Mouse (Mus musculus) hematopoietic multipotent progenitor cell, adult 10-12 weeks (in vitro differentiated cells): ENCODE measurements around the gene A3galt2. TPM values are rescaled to one million over a fixed set of nuclear protein-coding genes. Genes with fewer than 3 reads are reported as not detected.

Experiments used
- polyA plus RNA-seq: library from polyadenylated mRNA; stranded (reverse); fragments of >175 nt; gene quantifications from 2 replicates; pipeline ENCODE4 v1.2.3, GENCODE M21; 2012; ENCODE audit warnings: low replicate concordance

A3galt2 gene
- 0.08 TPM in 1 of 2 replicates, not detected in the other for polyA plus RNA-seq

DNA sequence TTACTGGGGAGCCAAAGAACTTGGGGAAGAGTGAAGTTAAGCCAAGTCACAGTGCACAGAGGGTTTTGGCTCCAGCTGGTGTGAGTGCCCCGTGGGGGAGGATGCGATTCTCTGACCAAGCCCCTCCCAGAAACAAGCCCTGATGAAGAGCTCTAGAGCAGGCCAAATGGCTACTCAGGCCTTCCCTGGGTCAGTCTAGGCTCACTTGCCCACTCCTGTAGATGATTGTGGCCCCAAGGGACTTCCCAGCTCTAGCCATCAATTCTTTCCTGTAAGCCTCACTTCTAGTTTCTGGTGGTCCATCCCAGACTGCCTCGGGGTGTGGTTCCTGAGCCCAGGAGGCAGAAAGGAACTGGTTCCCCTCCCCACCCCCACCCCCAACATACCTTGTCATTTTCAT, at the start of gene A3galt2:
TSS of gene A3galt2 (plus strand) at position 301 of the 400 bp plus-strand sequence.

DNA sequence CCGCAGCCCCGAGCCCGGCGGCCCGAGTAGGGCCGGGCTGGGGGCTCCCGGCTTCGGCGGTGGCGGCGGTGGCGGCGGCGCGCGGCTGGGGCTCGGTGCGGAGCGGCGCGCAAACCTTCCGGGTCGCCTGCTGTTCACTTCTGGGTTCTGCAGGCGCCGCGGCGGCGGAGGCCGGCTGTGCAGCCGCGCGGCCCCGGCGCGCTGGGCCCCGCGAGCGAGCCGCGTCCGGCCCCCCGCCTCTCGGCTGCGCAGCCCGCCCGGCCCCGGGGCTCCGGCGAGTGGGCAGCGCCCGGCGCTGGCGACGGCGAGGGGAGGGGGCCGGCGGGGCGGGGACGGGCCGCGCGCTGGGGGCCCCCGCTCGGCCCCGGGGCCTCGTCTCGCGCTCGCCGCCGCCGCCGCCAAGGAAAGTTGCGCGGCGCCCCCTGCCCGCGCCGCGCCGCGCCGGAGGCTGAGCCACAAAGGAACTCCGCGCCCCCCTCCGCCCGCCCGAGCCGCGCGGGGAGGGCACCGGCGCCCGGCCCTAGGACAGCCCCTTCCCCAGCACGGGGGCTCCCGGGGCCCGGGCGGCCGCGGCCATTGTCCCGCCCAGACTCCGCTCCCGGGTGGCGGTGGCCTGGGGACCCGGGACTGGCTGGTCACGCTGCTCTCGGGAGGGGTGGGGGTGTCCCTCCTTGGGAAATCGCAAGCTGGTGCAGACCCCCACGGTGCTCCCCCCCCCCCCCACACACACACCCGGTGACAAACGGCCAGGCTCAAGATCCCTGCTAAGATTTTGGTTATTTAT, 51.1 kb downstream of the A3galt2 start, which contains the start of gene Zfp362:
TSS of gene Zfp362 (minus strand) at position 3 of the 784 bp plus-strand sequence.

Other genes starting within 250 kb of the A3galt2 start
- 6.7 and 7.6 TPM in 2 replicates for gene Zscan20, start 145.3 kb upstream of the A3galt2 start, polyA plus RNA-seq
- 2.8 and 5.4 TPM in 2 replicates for gene Tlr12, start 136.7 kb upstream of the A3galt2 start, polyA plus RNA-seq
- 128 and 147 TPM in 2 replicates for gene Phc2, start 100.7 kb upstream of the A3galt2 start, polyA plus RNA-seq
- gene Zfp362, start 50.7 kb downstream of the A3galt2 start, polyA plus RNA-seq: 133 and 182 TPM in 2 replicates
- 3.6 and 11.1 TPM in 2 replicates for gene Trim62, start 128.2 kb downstream of the A3galt2 start, polyA plus RNA-seq
- 1.5 and 3.2 TPM in 2 replicates for gene Azin2, start 207.1 kb downstream of the A3galt2 start, polyA plus RNA-seq
- 58.7 and 59.5 TPM in 2 replicates for gene Ak2, start 236.6 kb downstream of the A3galt2 start, polyA plus RNA-seq